Mouse (Mus musculus): ENCODE data around the gene Rap1gds1. TPM values are rescaled to one million over a fixed set of nuclear protein-coding genes. Genes with fewer than 3 reads are reported as not detected.

The Rap1gds1 gene
- polyA plus RNA-seq, 1 experiment from 2014 or later: 14.8 TPM

GRCm38 (mm10) chr3:138909313-138909712, 165.7 kb downstream of the Rap1gds1 start:
- ATAC-seq (ENCODE audit: low read depth): no peak
- 63% methylated on average over 2 of the region's 2 CpGs for WGBS (ENCODE audit: insufficient replicate concordance)
- no peak overlapping the region for H3K27ac ChIP-seq (ENCODE audit: low read length)

GRCm38 (mm10) chr3:138906112-138906880, 168.7 kb downstream of the Rap1gds1 start:
- no peak overlapping the region for H3K4me2 ChIP-seq (ENCODE audit: low read depth, low read length)
- ATAC-seq (ENCODE audit: low read depth): 0 out of 2 replicates have a peak, but pooled peaks have one; percentile 32
- WGBS (ENCODE audit: insufficient replicate concordance): 31% methylated on average over 17 of the region's 17 CpGs

More at GRCm38 (mm10) chr3:138909313-138909712, 165.7 kb downstream of the Rap1gds1 start:
- Histone ChIP-seq H3K4me1 (ENCODE audit: control insufficient read depth, low read depth, low read length) (no peaks in the 10 kb centered on the region), H3K27me3 (ENCODE audit: control insufficient read depth, insufficient read depth, low read depth, low read length) (no peaks in the 10 kb centered on the region), H3K4me3 (ENCODE audit: low read depth, low read length) (no peak overlapping the region), H3K9ac (ENCODE audit: low read depth, low read length) (no peak overlapping the region), H3K4me2 (ENCODE audit: low read depth, low read length) (no peak overlapping the region), H3K9me3 (replicated peaks; ENCODE audit: control insufficient read depth, low read length) (no peaks in the 10 kb centered on the region), H3K36me3 (ENCODE audit: control insufficient read depth, insufficient read depth) (no peaks in the 10 kb centered on the region)

GRCm38 (mm10) chr3:138905678-138906077, 169.3 kb downstream of the Rap1gds1 start:
- no peaks in the 10 kb centered on the region for H3K4me1 ChIP-seq (ENCODE audit: control insufficient read depth, low read depth, low read length)
- no peaks in the 10 kb centered on the region for H3K27me3 ChIP-seq (ENCODE audit: control insufficient read depth, insufficient read depth, low read depth, low read length)
- no peak overlapping the region for H3K27ac ChIP-seq (ENCODE audit: low read length)
- H3K9me3 ChIP-seq (replicated peaks; ENCODE audit: control insufficient read depth, low read length): no peaks in the 10 kb centered on the region
- H3K4me2 ChIP-seq (ENCODE audit: low read depth, low read length): no peak overlapping the region
- WGBS (ENCODE audit: insufficient replicate concordance): 73% methylated on average over 7 of the region's 7 CpGs
- H3K4me3 ChIP-seq (ENCODE audit: low read depth, low read length): no peak overlapping the region
- H3K9ac ChIP-seq (ENCODE audit: low read depth, low read length): no peak overlapping the region
- no peaks in the 10 kb centered on the region for H3K36me3 ChIP-seq (ENCODE audit: control insufficient read depth, insufficient read depth)
- ATAC-seq (ENCODE audit: low read depth): no peak

More at GRCm38 (mm10) chr3:138906112-138906880, 168.7 kb downstream of the Rap1gds1 start:
- H3K9ac ChIP-seq (ENCODE audit: low read depth, low read length): no peak overlapping the region
- H3K9me3 ChIP-seq (replicated peaks; ENCODE audit: control insufficient read depth, low read length): no peaks in the 10 kb centered on the region
- no peak overlapping the region for H3K4me3 ChIP-seq (ENCODE audit: low read depth, low read length)
- no peaks in the 10 kb centered on the region for H3K27me3 ChIP-seq (ENCODE audit: control insufficient read depth, insufficient read depth, low read depth, low read length)
- H3K4me1 ChIP-seq (ENCODE audit: control insufficient read depth, low read depth, low read length): no peaks in the 10 kb centered on the region
- no peak overlapping the region for H3K27ac ChIP-seq (ENCODE audit: low read length)
- no peaks in the 10 kb centered on the region for H3K36me3 ChIP-seq (ENCODE audit: control insufficient read depth, insufficient read depth)

GRCm38 (mm10) chr3:138900571-138901141, 174.3 kb downstream of the Rap1gds1 start:
- Histone ChIP-seq H3K9ac (ENCODE audit: low read depth, low read length) (no peak overlapping the region), H3K4me1 (ENCODE audit: control insufficient read depth, low read depth, low read length) (no peaks in the 10 kb centered on the region), H3K4me3 (ENCODE audit: low read depth, low read length) (no peak overlapping the region), H3K9me3 (replicated peaks; ENCODE audit: control insufficient read depth, low read length) (no peaks in the 10 kb centered on the region), H3K4me2 (ENCODE audit: low read depth, low read length) (no peak overlapping the region), H3K27ac (ENCODE audit: low read length) (no peak overlapping the region), H3K36me3 (ENCODE audit: control insufficient read depth, insufficient read depth) (no peaks in the 10 kb centered on the region), H3K27me3 (ENCODE audit: control insufficient read depth, insufficient read depth, low read depth, low read length) (no peaks in the 10 kb centered on the region)
- WGBS (ENCODE audit: insufficient replicate concordance): 76% methylated on average over 9 of the region's 9 CpGs
- ATAC-seq (ENCODE audit: low read depth): no peak

GRCm38 (mm10) chr3:138898055-138898454, 176.9 kb downstream of the Rap1gds1 start:
- Histone ChIP-seq H3K4me3 (ENCODE audit: low read depth, low read length) (no peak overlapping the region), H3K9ac (ENCODE audit: low read depth, low read length) (no peak overlapping the region), H3K27ac (ENCODE audit: low read length) (no peak overlapping the region), H3K4me1 (ENCODE audit: control insufficient read depth, low read depth, low read length) (peaks cover 2% of the 10 kb centered on the region; the same call in 1 of the 2 replicates), H3K36me3 (ENCODE audit: control insufficient read depth, insufficient read depth) (no peaks in the 10 kb centered on the region), H3K9me3 (replicated peaks; ENCODE audit: control insufficient read depth, low read length) (no peaks in the 10 kb centered on the region), H3K27me3 (ENCODE audit: control insufficient read depth, insufficient read depth, low read depth, low read length) (no peaks in the 10 kb centered on the region), H3K4me2 (ENCODE audit: low read depth, low read length) (no peak overlapping the region)
- ATAC-seq (ENCODE audit: low read depth): no peak
- 80% methylated on average over 8 of the region's 8 CpGs for WGBS (ENCODE audit: insufficient replicate concordance)

- no peak overlapping the region for H3K4me2 ChIP-seq (ENCODE audit: low read depth, low read length)
- no peak for ATAC-seq (ENCODE audit: low read depth)
- 76% methylated on average over 11 of the region's 11 CpGs for WGBS (ENCODE audit: insufficient replicate concordance)
- no peak overlapping the region for H3K27ac ChIP-seq (ENCODE audit: low read length)
- no peaks in the 10 kb centered on the region for H3K36me3 ChIP-seq (ENCODE audit: control insufficient read depth, insufficient read depth)
- no peaks in the 10 kb centered on the region for H3K27me3 ChIP-seq (ENCODE audit: control insufficient read depth, insufficient read depth, low read depth, low read length)
- no peaks in the 10 kb centered on the region for H3K9me3 ChIP-seq (replicated peaks; ENCODE audit: control insufficient read depth, low read length)
- H3K4me1 ChIP-seq (ENCODE audit: control insufficient read depth, low read depth, low read length): peaks cover 2% of the 10 kb centered on the region; the same call in 1 of the 2 replicates
- H3K4me3 ChIP-seq (ENCODE audit: low read depth, low read length): no peak overlapping the region
- no peak overlapping the region for H3K9ac ChIP-seq (ENCODE audit: low read depth, low read length)
These were observed 177.5 kb downstream of the Rap1gds1 start for GRCm38 (mm10) chr3:138897500-138897899.

GRCm38 (mm10) chr3:138893520-138893919, 181.5 kb downstream of the Rap1gds1 start:
- ATAC-seq (ENCODE audit: low read depth): no peak
- Histone ChIP-seq H3K9me3 (replicated peaks; ENCODE audit: control insufficient read depth, low read length) (no peaks in the 10 kb centered on the region), H3K27me3 (ENCODE audit: control insufficient read depth, insufficient read depth, low read depth, low read length) (no peaks in the 10 kb centered on the region), H3K9ac (ENCODE audit: low read depth, low read length) (no peak overlapping the region), H3K36me3 (ENCODE audit: control insufficient read depth, insufficient read depth) (no peaks in the 10 kb centered on the region), H3K27ac (ENCODE audit: low read length) (no peak overlapping the region), H3K4me1 (ENCODE audit: control insufficient read depth, low read depth, low read length) (peaks cover 2% of the 10 kb centered on the region; the same call in 1 of the 2 replicates), H3K4me3 (ENCODE audit: low read depth, low read length) (no peak overlapping the region), H3K4me2 (ENCODE audit: low read depth, low read length) (no peak overlapping the region)
- WGBS (ENCODE audit: insufficient replicate concordance): 26% methylated on average over 5 of the region's 5 CpGs

GRCm38 (mm10) chr3:138889769-138890295, 185.2 kb downstream of the Rap1gds1 start:
- H3K27ac ChIP-seq (ENCODE audit: low read length): no peak overlapping the region
- no peak for ATAC-seq (ENCODE audit: low read depth)
- H3K4me2 ChIP-seq (ENCODE audit: low read depth, low read length): no peak overlapping the region
- no peaks in the 10 kb centered on the region for H3K9me3 ChIP-seq (replicated peaks; ENCODE audit: control insufficient read depth, low read length)
- H3K4me1 ChIP-seq (ENCODE audit: control insufficient read depth, low read depth, low read length): peaks cover 2% of the 10 kb centered on the region; the same call in 1 of the 2 replicates
- H3K4me3 ChIP-seq (ENCODE audit: low read depth, low read length): no peak overlapping the region
- H3K9ac ChIP-seq (ENCODE audit: low read depth, low read length): no peak overlapping the region
- WGBS (ENCODE audit: insufficient replicate concordance): 69% methylated on average over 10 of the region's 10 CpGs
- H3K27me3 ChIP-seq (ENCODE audit: control insufficient read depth, insufficient read depth, low read depth, low read length): no peaks in the 10 kb centered on the region
- H3K36me3 ChIP-seq (ENCODE audit: control insufficient read depth, insufficient read depth): no peaks in the 10 kb centered on the region

GRCm38 (mm10) chr3:138889214-138889613, 185.8 kb downstream of the Rap1gds1 start:
- Histone ChIP-seq H3K4me1 (ENCODE audit: control insufficient read depth, low read depth, low read length) (peaks cover 2% of the 10 kb centered on the region; the same call in 1 of the 2 replicates), H3K9ac (ENCODE audit: low read depth, low read length) (no peak overlapping the region), H3K27me3 (ENCODE audit: control insufficient read depth, insufficient read depth, low read depth, low read length) (no peaks in the 10 kb centered on the region), H3K4me3 (ENCODE audit: low read depth, low read length) (no peak overlapping the region), H3K36me3 (ENCODE audit: control insufficient read depth, insufficient read depth) (no peaks in the 10 kb centered on the region), H3K27ac (ENCODE audit: low read length) (no peak overlapping the region), H3K4me2 (ENCODE audit: low read depth, low read length) (no peak overlapping the region), H3K9me3 (replicated peaks; ENCODE audit: control insufficient read depth, low read length) (no peaks in the 10 kb centered on the region)
- 17% methylated on average over 4 of the region's 4 CpGs for WGBS (ENCODE audit: insufficient replicate concordance)
- no peak for ATAC-seq (ENCODE audit: low read depth)

All from liver, embryonic 16.5 days (tissue).